Mouse (Mus musculus): ENCODE measurements around the gene Idnk. TPM values are rescaled to one million over a fixed set of nuclear protein-coding genes. Genes with fewer than 3 reads are reported as not detected.
"Not testable (repeated sequence)": the region's sequence is repeated elsewhere in the genome, so short reads cannot be mapped to it uniquely, and the experiment has no call there.

Idnk gene
- polyA plus RNA-seq, 1 experiment from 2014 or later, result 18.8 TPM

- 77% methylated on average over 3 of the region's 3 CpGs for WGBS (ENCODE audit: insufficient replicate concordance)
- 0 out of 2 replicates have a peak overlapping the region, but pooled peaks have one; percentile 8 for H3K27ac ChIP-seq (replicated peaks)
- H3K4me3 ChIP-seq (replicated peaks), result no peak overlapping the region
- H3K4me2 ChIP-seq, result no peak overlapping the region
- no peaks in the 10 kb centered on the region for H3K27me3 ChIP-seq
- H3K9me3 ChIP-seq (replicated peaks), result no peaks in the 10 kb centered on the region
- H3K36me3 ChIP-seq (replicated peaks), result peaks cover 14% of the 10 kb centered on the region
- H3K4me1 ChIP-seq (replicated peaks), result peaks cover 43% of the 10 kb centered on the region
- no peak overlapping the region for H3K9ac ChIP-seq
- ATAC-seq (ENCODE audit: insufficient read depth), result no peak
Observed at GRCm38 (mm10) chr13:58124278-58124677, 33.2 kb upstream of the Idnk start.

GRCm38 (mm10) chr13:58124989-58125388 is 32.5 kb upstream of the Idnk start:
- WGBS (ENCODE audit: insufficient replicate concordance), result 48% methylated on average over 2 of the region's 2 CpGs
- Histone ChIP-seq H3K27me3 (no peaks in the 10 kb centered on the region), H3K27ac (replicated peaks) (no peak overlapping the region; the same call in 1 of the 2 replicates), H3K9ac (no peak overlapping the region), H3K4me3 (replicated peaks) (no peak overlapping the region), H3K4me2 (no peak overlapping the region), H3K4me1 (replicated peaks) (peaks cover 50% of the 10 kb centered on the region), H3K36me3 (replicated peaks) (peaks cover 14% of the 10 kb centered on the region), H3K9me3 (replicated peaks) (no peaks in the 10 kb centered on the region)
- ATAC-seq (ENCODE audit: insufficient read depth), result no peak

- peaks cover 14% of the 10 kb centered on the region for H3K36me3 ChIP-seq (replicated peaks)
- H3K27ac ChIP-seq (replicated peaks), result peak overlapping the region; percentile 38; the same call in 1 of the 2 replicates
- H3K9me3 ChIP-seq (replicated peaks), result no peaks in the 10 kb centered on the region
- no peaks in the 10 kb centered on the region for H3K27me3 ChIP-seq
- no peak for ATAC-seq (ENCODE audit: insufficient read depth)
- H3K9ac ChIP-seq, result no peak overlapping the region; the same call in 1 of the 2 replicates
- peak overlapping the region; percentile 78 for H3K4me2 ChIP-seq
- H3K4me1 ChIP-seq (replicated peaks), result peaks cover 53% of the 10 kb centered on the region
- WGBS (ENCODE audit: insufficient replicate concordance), result 23% methylated on average over 7 of the region's 7 CpGs
- H3K4me3 ChIP-seq (replicated peaks), result peak overlapping the region; percentile 35
Observed at GRCm38 (mm10) chr13:58126126-58126525, 31.3 kb upstream of the Idnk start.

- ATAC-seq (ENCODE audit: insufficient read depth), result no peak
- H3K4me3 ChIP-seq (replicated peaks), result peak overlapping the region; percentile 81
- peak overlapping the region; percentile 96 for H3K27ac ChIP-seq (replicated peaks)
- H3K27me3 ChIP-seq, result no peaks in the 10 kb centered on the region
- H3K4me1 ChIP-seq (replicated peaks), result peaks cover 45% of the 10 kb centered on the region
- no peaks in the 10 kb centered on the region for H3K9me3 ChIP-seq (replicated peaks)
- peak overlapping the region; percentile 78 for H3K4me2 ChIP-seq
- under 1% methylated on average over 60 of the region's 92 CpGs for WGBS (ENCODE audit: insufficient replicate concordance)
- H3K36me3 ChIP-seq (replicated peaks), result peaks cover 14% of the 10 kb centered on the region
- H3K9ac ChIP-seq, result peak overlapping the region; percentile 99
Observed at GRCm38 (mm10) chr13:58126862-58127765, 30.3 kb upstream of the Idnk start.

GRCm38 (mm10) chr13:58127766-58128361 is 29.6 kb upstream of the Idnk start:
- Histone ChIP-seq H3K9ac (peak overlapping the region; percentile 99), H3K4me1 (replicated peaks) (peaks cover 41% of the 10 kb centered on the region), H3K36me3 (replicated peaks) (peaks cover 14% of the 10 kb centered on the region), H3K4me2 (peak overlapping the region; percentile 78), H3K27me3 (no peaks in the 10 kb centered on the region), H3K9me3 (replicated peaks) (no peaks in the 10 kb centered on the region), H3K27ac (replicated peaks) (peak overlapping the region; percentile 96), H3K4me3 (replicated peaks) (peak overlapping the region; percentile 81)
- under 1% methylated on average over 77 of the region's 81 CpGs for WGBS (ENCODE audit: insufficient replicate concordance)
- peak; percentile 22 for ATAC-seq (ENCODE audit: insufficient read depth)

GRCm38 (mm10) chr13:58128396-58128767 is 29.1 kb upstream of the Idnk start, which contains the start of gene Hnrnpa0:
Gene Hnrnpa0, minus strand, starts transcription at chr13:58128556.
- Histone ChIP-seq H3K4me3 (replicated peaks) (peak within 1 kb of the TSS; percentile 81), H3K9ac (peak within 1 kb of the TSS; percentile 99), H3K36me3 (replicated peaks) (peaks cover 14% of the 10 kb centered on the region), H3K27me3 (no peaks in the 10 kb centered on the region), H3K9me3 (replicated peaks) (no peaks in the 10 kb centered on the region), H3K27ac (replicated peaks) (peak within 1 kb of the TSS; percentile 96), H3K4me1 (replicated peaks) (peaks cover 40% of the 10 kb centered on the region), H3K4me2 (peak within 1 kb of the TSS; percentile 82)
- WGBS (ENCODE audit: insufficient replicate concordance), result under 1% methylated on average over 54 of the region's 62 CpGs
- ATAC-seq (ENCODE audit: insufficient read depth), result peak; percentile 87

- peaks cover 37% of the 10 kb centered on the region for H3K4me1 ChIP-seq (replicated peaks)
- peak overlapping the region; percentile 82 for H3K4me2 ChIP-seq
- peak overlapping the region; percentile 99 for H3K9ac ChIP-seq
- peak overlapping the region; percentile 96 for H3K27ac ChIP-seq (replicated peaks)
- WGBS (ENCODE audit: insufficient replicate concordance), result 1% methylated on average over 82 of the region's 83 CpGs
- no peaks in the 10 kb centered on the region for H3K9me3 ChIP-seq (replicated peaks)
- peak overlapping the region; percentile 81 for H3K4me3 ChIP-seq (replicated peaks)
- ATAC-seq (ENCODE audit: insufficient read depth), result peak; percentile 95
- no peaks in the 10 kb centered on the region for H3K27me3 ChIP-seq
- peaks cover 14% of the 10 kb centered on the region for H3K36me3 ChIP-seq (replicated peaks)
Observed at GRCm38 (mm10) chr13:58128768-58129671, 28.4 kb upstream of the Idnk start.

GRCm38 (mm10) chr13:58129687-58130246 is 27.7 kb upstream of the Idnk start:
- Histone ChIP-seq H3K4me1 (replicated peaks) (peaks cover 30% of the 10 kb centered on the region), H3K9me3 (replicated peaks) (no peaks in the 10 kb centered on the region), H3K4me2 (peak overlapping the region; percentile 82), H3K27me3 (no peaks in the 10 kb centered on the region), H3K27ac (replicated peaks) (peak overlapping the region; percentile 96), H3K4me3 (replicated peaks) (peak overlapping the region; percentile 81), H3K36me3 (replicated peaks) (peaks cover 12% of the 10 kb centered on the region), H3K9ac (peak overlapping the region; percentile 99)
- ATAC-seq (ENCODE audit: insufficient read depth), result no peak
- WGBS (ENCODE audit: insufficient replicate concordance), result 14% methylated on average over 4 of the region's 4 CpGs

- peaks cover 3% of the 10 kb centered on the region; the same call in 1 of the 2 replicates for H3K36me3 ChIP-seq (replicated peaks)
- no peak overlapping the region for H3K4me2 ChIP-seq
- H3K27me3 ChIP-seq, result no peaks in the 10 kb centered on the region
- H3K9me3 ChIP-seq (replicated peaks), result no peaks in the 10 kb centered on the region
- H3K27ac ChIP-seq (replicated peaks), result no peak overlapping the region
- 72% methylated on average over 3 of the region's 3 CpGs for WGBS (ENCODE audit: insufficient replicate concordance)
- no peak for ATAC-seq (ENCODE audit: insufficient read depth)
- peaks cover 13% of the 10 kb centered on the region for H3K4me1 ChIP-seq (replicated peaks)
- H3K9ac ChIP-seq, result no peak overlapping the region
- no peak overlapping the region for H3K4me3 ChIP-seq (replicated peaks)
Observed at GRCm38 (mm10) chr13:58131692-58132091, 25.8 kb upstream of the Idnk start.

GRCm38 (mm10) chr13:58146603-58147002 is 10.8 kb upstream of the Idnk start:
- H3K27ac ChIP-seq (replicated peaks); ATAC-seq (ENCODE audit: insufficient read depth); H3K9ac ChIP-seq; H3K4me3 ChIP-seq (replicated peaks); H3K9me3 ChIP-seq (replicated peaks); H3K4me2 ChIP-seq; H3K36me3 ChIP-seq (replicated peaks): not testable (repeated sequence)
- H3K27me3 ChIP-seq, result peaks cover 22% of the 10 kb centered on the region
- peaks cover 15% of the 10 kb centered on the region; the same call in 1 of the 2 replicates for H3K4me1 ChIP-seq (replicated peaks)
- WGBS (ENCODE audit: insufficient replicate concordance), result 86% methylated on average over 8 of the region's 8 CpGs

Data from liver, embryonic 15.5 days (tissue).